Mouse (Mus musculus) spleen, adult 2 months (tissue): ENCODE measurements around the gene Dusp18.

Experiments used
- CTCF ChIP-seq: fragments of 200-500 bp; IDR thresholded peaks from 2 replicates; pipeline ENCODE4 v1.5.1; 2011; ENCODE audit warnings: mild to moderate bottlenecking, inconsistent platforms; ENCODE audit not compliant: insufficient read depth, insufficient read length, insufficient replicate concordance; ENCODE audit errors: extremely low read depth
- POLR2A ChIP-seq: fragments of 200-500 bp; IDR thresholded peaks from 2 replicates; pipeline ENCODE4 v1.6.1; 2011; ENCODE audit warnings: low read depth, low read length, inconsistent platforms

DNA sequence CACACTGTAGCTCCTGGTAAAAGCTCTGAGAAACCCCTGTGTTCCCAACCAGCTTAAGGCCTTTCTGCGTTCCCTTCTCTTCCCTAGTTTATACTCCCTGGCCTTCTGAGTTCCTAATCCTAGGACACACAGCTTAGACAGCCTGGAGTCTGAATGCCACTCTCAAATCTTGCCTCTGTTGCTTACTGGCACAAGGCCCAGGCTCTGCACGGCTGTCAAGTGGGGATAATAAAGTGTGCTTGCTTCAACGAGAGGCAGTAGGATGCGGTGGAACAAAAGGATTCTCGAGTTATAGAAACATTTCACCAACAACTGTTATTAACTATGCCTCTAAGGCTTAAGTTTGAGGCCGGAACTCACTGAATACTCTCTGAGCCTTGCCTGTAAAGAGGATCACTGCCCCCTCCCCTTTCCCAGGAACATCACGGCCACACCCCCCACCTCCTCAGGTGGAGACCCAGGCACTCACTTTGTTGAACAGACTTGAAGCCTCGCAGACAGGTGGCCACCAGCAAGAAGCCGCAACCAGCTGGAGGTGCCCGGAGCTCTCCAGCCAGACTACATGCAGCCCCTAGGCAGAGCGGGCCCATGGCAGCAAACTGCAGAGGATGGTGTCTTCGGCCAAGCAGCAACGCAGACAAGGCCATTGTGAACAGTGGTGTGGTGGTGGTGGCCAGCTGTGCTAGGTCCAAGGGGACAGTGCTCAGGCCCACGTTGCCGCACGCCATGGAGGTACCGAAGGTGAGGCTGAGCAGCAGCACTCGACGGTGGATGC, 17.2 kb downstream of the Dusp18 start:
- no peak for TF ChIP-seq CTCF
- no peak for TF ChIP-seq POLR2A
